Mouse (Mus musculus) T-helper 17 cell (primary cell): ENCODE results near the gene Rgp1.
"Not testable (repeated sequence)": the region's sequence is repeated elsewhere in the genome, so short reads cannot be mapped to it uniquely, and the experiment has no call there.

Experiments
- in situ Hi-C, 2 experiments: fragments of 300-600 bp; cut with MboI, MseI; formaldehyde crosslinking; loops; 1 replicate in 1 of 2; 2 replicates in 1 of 2; pipeline ENCODE4 v1.15.1; 2025; ENCODE audit warnings: high pct_unique_total_duplicates in 2 of 2

Rgp1 gene

DNA sequence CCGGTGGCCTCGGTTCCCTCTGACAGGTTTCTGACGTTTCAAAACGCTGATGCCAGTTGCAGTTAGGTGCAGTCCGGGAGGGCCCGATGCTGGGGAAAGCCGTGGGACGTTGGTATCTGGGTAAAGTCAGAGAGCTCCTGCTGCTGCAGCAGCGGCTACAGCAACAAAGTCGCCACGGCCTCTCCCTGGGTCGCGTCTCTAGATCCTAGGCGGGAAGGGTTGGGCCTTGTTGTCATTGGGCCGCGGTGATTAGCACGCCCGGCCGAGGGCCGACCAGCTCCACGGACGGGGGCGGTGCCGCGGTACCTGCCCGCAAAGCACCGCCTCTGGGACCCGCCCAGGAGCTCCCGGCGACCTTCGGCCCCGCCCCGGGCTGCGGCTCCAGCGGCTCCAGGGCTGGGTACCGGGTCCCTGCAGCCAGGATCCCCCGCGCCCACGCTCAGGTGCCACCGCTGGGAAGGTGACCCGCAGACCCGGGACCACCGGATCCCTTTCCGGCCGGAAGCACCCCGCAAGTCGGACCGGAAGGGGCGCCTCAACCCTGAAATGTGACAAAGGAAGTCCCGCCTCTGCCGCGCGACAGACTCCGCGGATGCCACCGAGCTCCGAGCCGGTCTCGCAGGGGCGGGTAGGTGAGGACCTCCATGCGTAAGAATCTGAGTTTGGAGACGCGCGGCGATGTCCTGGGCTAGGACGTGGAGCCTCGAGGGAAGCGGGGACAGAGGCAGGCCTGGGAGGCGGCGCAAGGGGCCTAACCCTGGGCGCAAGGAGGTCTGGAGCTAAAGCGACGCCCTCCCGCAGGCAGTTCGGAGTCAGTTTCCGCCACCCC is at the start of gene Rgp1, which contains the start of gene Gba2:
Gene Rgp1, plus strand, starts transcription at position 340 of the 829 bp plus-strand sequence.
Gene Gba2, minus strand, starts transcription at position 498 of the 829 bp plus-strand sequence.
- in situ Hi-C loops: loop anchor here in 1 of 2 experiments (5.0 kb wide), 1 partner anchor 74 kb away; the partner anchor contains the start of gene Spag8

- in situ Hi-C loops: no loop called here
These were observed 48.4 kb upstream of the Rgp1 start for GRCm38 (mm10) chr4:43530081-43530501.

DNA sequence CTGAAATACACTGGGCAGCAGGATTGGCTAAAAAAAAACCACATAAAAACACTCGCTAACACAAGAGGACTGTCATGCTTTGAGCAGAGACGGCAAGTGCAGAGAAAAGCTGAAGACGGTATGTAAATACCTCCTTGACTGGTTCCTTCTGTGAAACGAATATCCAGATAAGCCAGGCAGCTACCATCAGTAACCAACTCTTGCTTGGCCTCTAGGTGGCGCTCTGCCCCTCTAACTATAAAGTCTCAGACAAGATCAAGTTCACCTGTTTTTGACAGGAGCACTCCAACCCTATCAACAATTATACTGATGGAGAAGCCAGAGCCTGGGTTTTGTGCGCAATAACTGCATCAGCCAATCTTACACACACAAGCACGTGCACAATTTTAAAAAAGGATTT is 47.9 kb upstream of the Rgp1 start:
- in situ Hi-C loops: no loop called here

- in situ Hi-C loops: no loop called here
These were observed 45.2 kb upstream of the Rgp1 start for GRCm38 (mm10) chr4:43533270-43533669.

- in situ Hi-C loops: no loop called here
These were observed 42.9 kb upstream of the Rgp1 start for GRCm38 (mm10) chr4:43535628-43536027.

DNA sequence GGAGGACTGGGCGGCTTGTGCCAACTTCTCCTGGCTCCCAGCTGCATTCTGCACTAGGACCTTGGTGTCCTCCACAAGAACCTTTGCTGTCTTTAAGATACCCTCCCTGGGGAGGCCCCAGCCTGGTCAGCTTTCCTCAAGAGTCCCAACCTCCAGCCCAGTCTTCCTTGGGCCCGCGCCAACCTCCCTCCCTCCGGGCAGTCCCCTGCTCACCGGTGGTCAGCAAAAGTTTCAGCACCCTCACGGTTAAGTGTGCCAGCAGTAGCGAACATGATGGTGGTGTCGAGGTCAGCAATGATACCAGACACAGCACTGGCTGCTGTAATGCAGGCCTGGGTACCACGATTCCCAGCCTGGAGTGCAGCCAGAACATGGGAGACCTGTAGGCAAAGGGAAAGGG is 42.5 kb upstream of the Rgp1 start:
- in situ Hi-C loops: no loop called here

DNA sequence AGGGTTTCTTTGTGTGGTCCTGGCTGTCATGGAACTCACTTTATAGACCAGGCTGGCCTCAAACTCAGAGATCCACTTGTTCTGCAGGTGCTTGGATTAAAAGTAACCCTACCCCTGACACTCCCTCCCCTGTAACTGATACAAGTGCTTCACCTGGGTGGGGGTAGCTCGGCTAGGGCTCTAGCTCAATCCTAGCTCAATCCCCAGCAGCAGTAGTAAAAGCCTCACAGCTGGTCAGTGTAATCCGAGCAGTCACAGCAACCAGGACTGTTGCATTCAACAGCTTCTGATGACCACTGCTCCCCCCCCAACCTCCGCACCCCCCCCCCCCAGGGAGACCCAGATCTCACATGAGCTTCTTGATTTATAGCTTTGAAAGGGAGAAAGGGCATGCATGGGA is 36.5 kb upstream of the Rgp1 start:
- in situ Hi-C loops: no loop called here

DNA sequence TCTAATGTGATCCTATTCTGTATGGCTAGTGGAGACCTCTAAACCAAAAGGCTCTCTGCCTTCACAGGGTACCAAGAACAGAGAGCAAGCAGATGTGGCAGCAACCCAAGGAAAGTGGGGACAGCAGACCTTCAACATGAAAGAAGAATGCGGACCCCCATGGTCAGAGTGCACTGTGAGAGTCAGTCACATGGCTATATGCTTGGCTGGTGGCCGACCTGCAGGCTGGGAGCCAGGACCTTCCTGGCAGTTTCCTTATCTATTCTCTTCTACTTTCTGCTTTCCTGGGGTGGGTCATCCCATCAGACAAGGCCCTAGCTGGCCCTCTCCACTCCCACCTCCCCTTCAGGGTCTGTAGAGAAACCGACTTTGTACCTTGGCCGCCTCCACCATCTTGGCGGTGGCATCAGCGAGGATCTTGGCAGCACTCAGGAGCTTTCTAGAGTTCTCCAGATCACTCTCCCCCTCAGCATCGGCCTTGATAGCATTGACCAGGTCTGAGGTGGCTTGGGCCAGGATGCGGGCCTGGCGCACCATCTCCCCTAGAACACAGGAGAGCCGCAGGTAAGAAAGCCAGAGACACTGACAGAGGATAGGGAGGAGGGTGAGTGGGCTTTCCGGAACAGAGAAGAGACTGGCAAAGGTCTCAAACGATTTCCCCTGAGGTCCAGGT is 32.0 kb upstream of the Rgp1 start:
- in situ Hi-C loops: no loop called here

- in situ Hi-C loops: no loop called here
These were observed 31.4 kb upstream of the Rgp1 start for GRCm38 (mm10) chr4:43547160-43547559.

DNA sequence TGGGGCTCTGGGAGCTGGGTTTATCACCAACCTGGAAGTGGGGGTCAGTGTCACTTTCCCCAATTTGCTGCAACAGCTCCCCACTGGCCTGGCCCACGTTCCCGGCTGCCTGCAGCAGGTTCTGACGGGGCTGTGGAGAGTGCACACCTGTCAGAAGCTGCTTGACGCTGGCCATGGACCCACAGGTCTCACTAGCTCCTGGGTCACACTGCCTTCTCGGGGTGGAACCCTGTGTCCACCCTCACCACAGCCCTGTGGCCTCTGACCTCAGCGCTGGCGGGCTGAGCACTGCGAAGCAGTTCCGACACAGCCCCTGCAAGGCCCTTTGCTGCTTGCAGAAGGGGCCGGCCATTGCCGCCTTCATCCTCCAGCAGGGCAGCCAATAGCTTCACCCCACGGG is 29.5 kb upstream of the Rgp1 start:
- in situ Hi-C loops: no loop called here

GRCm38 (mm10) chr4:43551854-43552253 is 26.7 kb upstream of the Rgp1 start:
- in situ Hi-C loops: not testable (repeated sequence)

GRCm38 (mm10) chr4:43552437-43552836 is 26.1 kb upstream of the Rgp1 start:
- in situ Hi-C loops: no loop called here

GRCm38 (mm10) chr4:43553891-43554290 is 24.6 kb upstream of the Rgp1 start:
- in situ Hi-C loops: no loop called here

- in situ Hi-C loops: no loop called here
These were observed 22.6 kb upstream of the Rgp1 start for GRCm38 (mm10) chr4:43555926-43556325.

- in situ Hi-C loops: no loop called here
These were observed 20.4 kb upstream of the Rgp1 start for GRCm38 (mm10) chr4:43558028-43558630.

GRCm38 (mm10) chr4:43558631-43559356 is 19.7 kb upstream of the Rgp1 start:
- in situ Hi-C loops: no loop called here

DNA sequence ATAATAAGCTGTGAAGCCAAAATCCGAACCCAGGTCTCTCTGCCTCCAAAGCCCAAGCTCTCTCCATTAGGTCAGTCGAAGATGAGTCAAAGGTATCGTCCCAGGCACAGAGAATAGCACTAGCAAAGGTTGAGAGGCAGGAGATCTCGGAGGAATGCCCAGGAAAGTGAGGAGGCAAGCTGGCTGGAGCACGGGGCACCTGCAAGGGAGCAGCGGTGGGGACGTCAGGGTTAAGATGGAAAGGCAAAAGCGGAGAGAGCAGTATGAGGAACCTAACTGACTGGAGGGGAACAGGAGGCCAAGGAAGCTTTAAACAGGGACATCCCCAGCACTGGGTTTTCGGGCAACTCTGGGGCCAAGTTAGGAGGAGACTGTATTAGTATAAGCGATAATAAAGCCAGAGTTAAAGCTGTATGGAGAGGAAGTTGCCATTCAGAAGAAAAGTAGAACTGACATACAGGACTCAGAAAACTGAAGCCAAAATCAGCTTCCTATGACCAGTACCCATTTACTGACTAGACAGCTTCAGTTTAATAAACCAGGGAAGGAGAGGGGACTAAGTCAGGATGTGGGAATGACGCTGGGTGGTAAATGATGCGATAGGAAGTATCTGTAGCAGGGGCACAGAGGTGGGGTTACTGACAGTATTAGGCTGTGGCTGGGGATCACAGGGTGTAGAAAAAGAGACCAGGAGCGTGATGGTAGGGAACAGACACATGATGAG is 18.8 kb upstream of the Rgp1 start:
- in situ Hi-C loops: loop anchor here in 1 of 2 experiments (10.0 kb wide), 2 partner anchors 555 to 1975 kb away; partner anchors contain the start of genes Shb and Vcp

DNA sequence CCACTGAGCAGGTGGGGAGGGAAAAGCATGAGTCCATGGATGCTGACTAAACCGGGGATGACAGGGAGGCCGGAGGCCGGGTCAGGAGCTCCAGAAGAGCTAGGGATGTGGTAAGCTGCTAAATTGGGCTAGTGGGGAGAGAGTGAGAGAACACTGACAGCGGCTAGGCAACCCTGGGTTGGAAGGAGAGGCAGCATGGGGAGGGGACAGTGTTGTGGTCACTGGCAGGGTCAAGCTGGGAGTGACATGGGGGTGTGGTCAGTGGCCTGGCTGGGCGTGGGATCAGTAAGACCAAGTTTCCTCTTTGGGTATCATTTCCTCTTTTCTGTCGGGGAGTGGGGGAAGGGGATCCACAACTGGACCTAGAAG is 18.3 kb upstream of the Rgp1 start:
- in situ Hi-C loops: loop anchor here in 1 of 2 experiments (10.0 kb wide), 2 partner anchors 555 to 1975 kb away; partner anchors contain the start of genes Shb and Vcp

GRCm38 (mm10) chr4:43560976-43561375 is 17.5 kb upstream of the Rgp1 start:
- in situ Hi-C loops: loop anchor here in 1 of 2 experiments (10.0 kb wide), 2 partner anchors 556 to 1974 kb away; partner anchors contain the start of genes Shb and Vcp

GRCm38 (mm10) chr4:43561436-43561996 is 17.0 kb upstream of the Rgp1 start:
- in situ Hi-C loops: loop anchor here in 1 of 2 experiments (10.0 kb wide), 2 partner anchors 557 to 1973 kb away; partner anchors contain the start of genes Shb and Vcp
